Mouse (Mus musculus) stomach, embryonic 16.5 days (tissue): ENCODE data around the gene Spag7. TPM values are rescaled to one million over a fixed set of nuclear protein-coding genes. Genes with fewer than 3 reads are reported as not detected.

Source experiments
- ATAC-seq: fragments of 200-750 bp; cut with Nextera tagmentation; 2 replicates; pipeline ENCODE4 v1.8.0; 2017; ENCODE audit warnings: moderate number of reproducible peaks, moderate TSS enrichment; ENCODE audit not compliant: insufficient read depth, low FRiP score
- H3K27ac ChIP-seq: fragments of 300-500 bp; sonication (generic); 2 replicates; pipeline ENCODE4 v1.5.1; 2014; ENCODE audit warnings: low read length
- H3K27me3 ChIP-seq: fragments of 300-500 bp; sonication (generic); 2 replicates; pipeline ENCODE4 v1.6.1; 2014; ENCODE audit warnings: low read length, control low read depth, mixed read lengths; ENCODE audit not compliant: control insufficient read depth, insufficient read depth
- H3K36me3 ChIP-seq: fragments of 300-500 bp; sonication (generic); 2 replicates; pipeline ENCODE4 v1.6.1; 2014; ENCODE audit warnings: low read length; ENCODE audit not compliant: control insufficient read depth, insufficient read depth
- H3K4me1 ChIP-seq: fragments of 300-500 bp; sonication (generic); 2 replicates; pipeline ENCODE4 v1.6.1; 2014; ENCODE audit warnings: low read length, control low read depth, mixed read lengths; ENCODE audit not compliant: control insufficient read depth, insufficient read depth
- H3K4me2 ChIP-seq: fragments of 300-500 bp; sonication (generic); 2 replicates; pipeline ENCODE4 v1.6.1; 2014; ENCODE audit warnings: low read depth, low read length, mixed read lengths
- H3K4me3 ChIP-seq: fragments of 300-500 bp; sonication (generic); replicated peaks from 2 replicates; pipeline ENCODE4 v1.5.1; 2014; ENCODE audit warnings: mild to moderate bottlenecking, low read length
- H3K9ac ChIP-seq: fragments of 300-500 bp; sonication (generic); 2 replicates; pipeline ENCODE4 v1.6.1; 2014; ENCODE audit warnings: low read length
- H3K9me3 ChIP-seq: fragments of 300-500 bp; sonication (generic); replicated peaks from 2 replicates; pipeline ENCODE4 v1.6.1; 2016; ENCODE audit warnings: low read length, control low read depth; ENCODE audit not compliant: control insufficient read depth
- whole genome bisulfite sequencing: fragments of 180-500 bp; shearing (Covaris S2); extraction: QIAGEN DNeasy Blood & Tissue Kit; methylation state at CpG from one replicate; pipeline ENCODE4 v1.1.7; 2014; 5-methylcytosine and 5-hydroxymethylcytosine counted together
- polyA plus RNA-seq: library from polyadenylated mRNA; unstranded; fragments of >200 nt; fragmentation: Nextera tagmentation; extraction: Ambion mirVana; gene quantifications from 2 replicates; pipeline ENCODE4 v1.2.1, GENCODE M21; 2015

Gene Spag7
- polyA plus RNA-seq, 1 experiment from 2014 or later, result 149 TPM

DNA sequence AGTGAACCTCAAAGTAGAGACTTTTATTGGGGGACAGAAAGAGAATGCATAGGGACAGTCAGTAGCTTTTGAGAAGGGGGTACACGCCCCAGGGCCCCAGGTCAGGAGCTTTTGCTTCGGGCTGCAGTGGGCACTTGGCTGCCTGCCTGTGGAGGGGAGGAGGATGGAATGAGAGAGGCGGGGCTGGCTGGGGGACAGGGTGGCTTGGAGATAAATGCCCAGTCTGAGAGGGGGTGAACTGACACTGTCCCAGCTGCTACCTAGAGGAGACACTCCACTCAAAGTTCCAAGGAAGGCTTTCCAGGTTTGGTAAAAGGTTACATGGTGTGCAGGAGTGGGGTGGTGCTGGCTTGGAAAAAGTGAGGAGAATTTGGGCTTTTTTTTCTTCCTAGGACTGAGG is 12.3 kb downstream of the Spag7 start, which contains the start of gene Eno3:
Eno3 (plus strand) TSS at position 239 of the 400 bp plus-strand sequence.
- H3K9me3 ChIP-seq, result no peaks in the 10 kb centered on the region
- peak within 1 kb of the TSS; percentile 100 for H3K4me3 ChIP-seq
- peak within 1 kb of the TSS; percentile 92 for H3K4me2 ChIP-seq
- H3K36me3 ChIP-seq, result peaks cover 7% of the 10 kb centered on the region
- peak within 1 kb of the TSS; percentile 99 for H3K27ac ChIP-seq
- 16% methylated on average over 3 of the region's 3 CpGs for WGBS
- H3K27me3 ChIP-seq, result no peaks in the 10 kb centered on the region
- H3K9ac ChIP-seq, result peak within 1 kb of the TSS; percentile 99
- ATAC-seq, result no peak
- peaks cover 30% of the 10 kb centered on the region for H3K4me1 ChIP-seq

DNA sequence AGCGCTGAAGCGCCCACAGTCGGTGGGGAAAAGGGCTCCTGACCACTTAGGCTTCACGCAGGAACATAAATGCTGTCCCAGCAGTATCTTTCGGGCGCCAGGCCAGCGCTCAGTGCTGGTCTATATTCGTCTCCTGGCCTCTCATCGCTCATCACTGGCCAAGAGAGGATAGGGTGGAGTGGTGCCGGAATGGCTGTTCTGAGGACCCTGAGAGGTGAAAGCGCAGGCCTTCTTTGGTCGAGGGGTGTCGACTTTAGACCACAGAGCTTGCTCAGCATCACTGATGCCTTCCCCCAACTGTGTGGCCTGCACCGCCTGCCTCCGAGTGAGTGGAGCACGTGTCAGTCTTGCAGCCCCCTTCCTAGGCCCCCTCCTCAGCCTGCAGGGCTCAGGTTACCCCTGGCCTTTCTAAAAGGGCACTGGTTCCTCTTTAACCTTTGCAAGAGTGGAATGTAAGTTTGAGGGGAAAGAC is 12.7 kb downstream of the Spag7 start:
- ATAC-seq, result no peak
- Histone ChIP-seq H3K4me1 (peaks cover 34% of the 10 kb centered on the region), H3K27me3 (no peaks in the 10 kb centered on the region), H3K9me3 (no peaks in the 10 kb centered on the region), H3K36me3 (peaks cover 9% of the 10 kb centered on the region), H3K27ac (peak overlapping the region; percentile 99), H3K9ac (peak overlapping the region; percentile 99), H3K4me3 (peak overlapping the region; percentile 100), H3K4me2 (peak overlapping the region; percentile 92)
- WGBS, result 9% methylated on average over 16 of the region's 16 CpGs

DNA sequence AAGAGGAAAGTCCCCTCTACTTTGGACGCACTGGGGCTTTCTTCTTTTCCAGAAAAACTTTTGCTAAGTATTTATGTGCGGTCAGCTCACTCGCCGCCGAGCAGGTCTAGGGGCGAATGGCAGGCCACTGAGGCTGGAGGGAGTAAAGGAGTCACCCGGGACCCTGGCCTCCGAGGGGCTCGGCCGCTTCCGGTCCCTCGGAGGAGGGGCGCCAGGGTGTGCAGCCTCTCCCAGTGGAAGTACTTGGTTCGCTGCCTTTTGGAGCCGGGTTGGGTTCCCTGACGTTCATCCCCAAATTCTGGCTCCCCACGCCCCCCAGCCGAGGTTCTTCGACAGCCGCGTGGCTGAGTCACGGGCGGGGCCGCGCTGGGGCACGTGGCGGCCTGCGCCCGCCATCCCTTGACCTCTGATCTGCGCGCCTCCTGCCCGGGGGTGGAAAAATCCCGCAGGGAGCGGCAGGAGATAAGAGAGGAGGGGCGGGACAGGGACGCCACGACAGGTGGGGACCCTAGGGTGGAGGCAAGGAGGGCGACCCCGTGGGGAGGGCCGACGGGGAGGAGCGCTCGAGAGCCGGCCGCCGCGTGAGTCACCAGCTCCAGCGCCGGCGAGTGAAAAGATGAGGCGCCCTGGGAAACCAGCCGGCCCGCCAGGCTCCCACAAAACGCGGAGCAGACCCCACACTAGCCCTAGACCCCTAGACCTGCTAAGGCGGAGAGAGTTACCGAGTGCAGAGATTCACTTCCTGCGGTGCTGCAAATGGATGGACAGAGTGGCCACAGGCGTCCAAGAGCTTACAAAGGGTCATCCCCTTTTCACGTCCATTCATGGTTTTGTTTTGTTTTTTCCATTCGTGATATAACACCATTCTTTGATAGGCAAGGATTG is 13.4 kb downstream of the Spag7 start:
- peak overlapping the region; percentile 92 for H3K4me2 ChIP-seq
- under 1% methylated on average over 61 of the region's 61 CpGs for WGBS
- H3K9me3 ChIP-seq, result no peaks in the 10 kb centered on the region
- H3K27ac ChIP-seq, result peak overlapping the region; percentile 99
- peak overlapping the region; percentile 99 for H3K9ac ChIP-seq
- H3K4me1 ChIP-seq, result peaks cover 41% of the 10 kb centered on the region
- H3K27me3 ChIP-seq, result no peaks in the 10 kb centered on the region
- ATAC-seq, result peak; percentile 51
- peaks cover 12% of the 10 kb centered on the region for H3K36me3 ChIP-seq
- H3K4me3 ChIP-seq, result peak overlapping the region; percentile 100

DNA sequence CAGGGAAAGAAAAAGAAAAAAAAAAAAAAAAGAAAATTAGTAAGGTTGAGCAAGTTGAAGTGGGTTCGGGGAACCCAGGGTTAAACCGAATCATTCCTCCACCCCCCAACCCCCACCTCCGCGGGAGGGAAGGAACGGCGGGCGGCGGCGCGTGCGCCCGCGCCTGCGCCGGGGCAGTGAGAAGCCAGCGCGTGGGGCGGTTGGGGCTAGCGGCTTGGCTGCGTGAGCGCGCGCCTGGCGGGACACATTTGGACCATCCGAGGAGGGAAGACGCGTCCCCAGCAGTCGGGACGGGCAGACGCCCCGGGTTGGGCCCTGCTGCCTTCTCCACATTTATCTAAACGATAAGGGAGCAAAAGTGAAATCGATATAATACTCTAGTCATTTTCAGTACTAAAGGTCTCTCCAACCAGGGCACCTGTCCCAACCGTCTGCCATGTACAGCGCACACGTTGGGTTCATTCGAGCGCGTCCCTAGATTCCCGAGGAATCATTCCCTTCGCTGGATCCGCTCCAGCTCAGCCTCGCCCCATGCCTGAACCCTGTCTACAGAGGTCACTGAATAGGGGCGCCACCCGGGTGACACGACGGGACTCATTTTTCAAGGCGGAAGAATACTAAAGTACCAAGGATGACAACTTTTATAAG is 14.2 kb downstream of the Spag7 start:
- Histone ChIP-seq H3K27ac (peak overlapping the region; percentile 99), H3K4me2 (peak overlapping the region; percentile 92), H3K9me3 (no peaks in the 10 kb centered on the region), H3K9ac (peak overlapping the region; percentile 99), H3K4me1 (peaks cover 48% of the 10 kb centered on the region), H3K36me3 (peaks cover 12% of the 10 kb centered on the region), H3K27me3 (no peaks in the 10 kb centered on the region), H3K4me3 (peak overlapping the region; percentile 100)
- under 1% methylated on average over 48 of the region's 48 CpGs for WGBS
- ATAC-seq, result peak; percentile 63

DNA sequence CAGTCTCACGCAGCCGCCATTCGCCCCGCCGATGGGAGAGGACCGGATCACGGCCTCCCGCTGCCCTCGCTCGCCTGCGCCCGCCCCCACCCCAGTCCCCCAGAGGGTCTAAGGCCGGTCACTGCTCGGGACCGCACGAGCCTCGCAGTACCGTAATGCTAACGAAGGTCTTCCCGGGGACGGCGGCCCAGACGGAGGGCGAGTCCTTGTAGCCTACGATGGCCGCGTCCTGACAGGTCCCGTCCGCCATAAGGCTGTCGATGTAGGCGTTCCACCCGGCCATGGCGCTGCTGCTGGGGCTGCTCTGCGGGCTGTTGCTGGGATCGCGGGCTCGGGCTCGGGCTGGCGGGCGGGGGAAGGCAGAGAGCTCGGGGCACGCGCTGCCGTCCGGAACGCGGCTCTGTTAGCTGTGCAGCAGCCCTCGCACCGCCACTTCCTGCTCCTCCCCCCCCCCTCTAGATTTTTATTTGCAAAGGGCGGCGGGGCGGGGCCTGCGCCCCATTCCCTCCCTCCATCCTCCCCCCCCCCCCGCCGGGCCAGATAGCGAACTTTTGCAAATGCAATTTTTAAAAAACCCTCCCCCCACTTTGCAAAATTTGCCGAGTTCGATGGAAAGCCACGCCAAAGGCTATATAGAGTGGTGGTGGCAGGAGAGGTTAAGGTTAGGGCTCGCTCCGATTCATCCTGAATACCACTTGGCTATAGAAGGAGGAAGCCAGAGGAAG is 14.9 kb downstream of the Spag7 start, which contains the start of gene Pfn1:
Pfn1 (minus strand) TSS at position 447 of the 725 bp plus-strand sequence.
- Histone ChIP-seq H3K9me3 (no peaks in the 10 kb centered on the region), H3K27me3 (no peaks in the 10 kb centered on the region), H3K4me2 (peak within 1 kb of the TSS; percentile 92), H3K9ac (peak within 1 kb of the TSS; percentile 99), H3K4me3 (peak within 1 kb of the TSS; percentile 100), H3K4me1 (peaks cover 48% of the 10 kb centered on the region), H3K36me3 (peaks cover 16% of the 10 kb centered on the region), H3K27ac (peak within 1 kb of the TSS; percentile 99)
- WGBS, result under 1% methylated on average over 60 of the region's 61 CpGs
- peak; percentile 38 for ATAC-seq

DNA sequence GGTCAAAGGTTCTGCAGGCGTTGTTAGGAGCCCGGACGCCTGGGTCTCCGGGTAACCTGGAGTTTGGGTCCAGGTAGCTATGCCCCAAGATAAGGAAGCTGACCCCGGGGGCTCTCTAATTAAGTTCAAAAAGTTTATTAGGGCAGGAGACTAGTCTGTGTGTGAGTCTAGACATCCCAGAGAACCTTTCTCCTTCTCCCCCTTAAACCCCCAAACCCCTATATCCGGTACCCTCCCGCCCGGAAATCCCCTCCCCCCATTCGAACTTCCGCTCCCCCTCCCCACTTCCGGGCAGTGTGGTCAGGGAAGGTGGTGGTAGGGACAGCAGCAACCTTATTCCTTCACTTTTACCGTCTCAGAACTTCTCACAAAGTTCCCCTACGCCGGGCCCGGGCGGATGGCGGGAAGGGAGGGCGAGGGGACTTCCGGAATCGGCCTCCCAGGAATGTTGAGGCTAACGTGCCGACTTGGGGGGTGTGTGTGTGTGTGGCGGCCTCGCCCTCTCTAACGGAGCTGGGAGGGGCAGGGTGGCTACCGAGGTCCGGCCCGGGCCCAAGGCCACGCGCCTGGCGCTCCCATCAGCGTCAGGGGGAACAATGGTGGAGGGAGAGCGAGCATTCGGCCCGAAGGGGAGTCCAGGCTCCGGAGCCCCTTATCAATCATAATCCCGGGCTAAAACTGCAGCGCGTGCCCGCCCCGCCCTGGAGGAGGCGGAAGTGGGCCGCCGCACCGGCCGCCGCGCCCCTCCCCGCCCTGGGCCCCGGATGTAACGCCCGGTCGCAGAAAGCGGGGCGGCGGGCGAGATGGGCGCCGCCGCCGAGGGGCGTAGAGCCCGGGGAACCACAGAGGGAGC is 15.6 kb downstream of the Spag7 start:
- Histone ChIP-seq H3K4me3 (peak overlapping the region; percentile 100), H3K4me2 (peak overlapping the region; percentile 79), H3K4me1 (peaks cover 55% of the 10 kb centered on the region), H3K9ac (peak overlapping the region; percentile 99), H3K9me3 (no peaks in the 10 kb centered on the region), H3K27me3 (no peaks in the 10 kb centered on the region), H3K36me3 (peaks cover 19% of the 10 kb centered on the region), H3K27ac (peak overlapping the region; percentile 99)
- under 1% methylated on average over 54 of the region's 63 CpGs for WGBS
- ATAC-seq, result peak; percentile 44

DNA sequence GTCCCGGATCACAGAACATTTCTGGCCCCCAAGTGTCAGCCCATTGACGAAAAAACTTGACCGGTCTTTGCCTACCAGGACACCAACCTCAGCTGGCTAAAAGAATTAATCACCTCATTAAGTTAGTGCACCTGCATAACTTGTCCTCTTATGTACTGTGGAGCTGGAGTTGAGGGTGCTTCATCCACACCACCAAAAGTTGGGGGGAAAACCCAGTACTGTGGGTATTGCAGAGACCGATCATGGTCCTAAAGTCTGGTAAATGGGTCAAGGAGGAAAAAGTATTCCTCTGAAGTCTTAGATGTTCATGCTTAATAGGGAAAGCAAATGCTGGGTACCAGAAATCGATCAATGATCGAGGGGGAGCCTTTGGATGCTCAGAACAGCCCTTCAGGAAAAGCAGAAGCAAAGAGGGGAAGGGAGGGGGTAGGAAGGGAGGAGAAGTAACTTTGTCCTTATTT is 16.3 kb downstream of the Spag7 start:
- H3K4me2 ChIP-seq, result peak overlapping the region; percentile 79
- peak overlapping the region; percentile 99 for H3K9ac ChIP-seq
- H3K9me3 ChIP-seq, result no peaks in the 10 kb centered on the region
- ATAC-seq, result no peak
- 34% methylated on average over 6 of the region's 6 CpGs for WGBS
- H3K4me1 ChIP-seq, result peaks cover 58% of the 10 kb centered on the region
- H3K36me3 ChIP-seq, result peaks cover 19% of the 10 kb centered on the region
- no peaks in the 10 kb centered on the region for H3K27me3 ChIP-seq
- H3K27ac ChIP-seq, result peak overlapping the region; percentile 99
- peak overlapping the region; percentile 100 for H3K4me3 ChIP-seq
